Mouse (Mus musculus) G1E-ER4 (cell line): ENCODE data around the gene Exoc5. TPM values are rescaled to one million over a fixed set of nuclear protein-coding genes. Genes with fewer than 3 reads are reported as not detected.

Experiments used
- GATA1 ChIP-seq: IDR thresholded peaks from one replicate; pipeline ENCODE4 v1.8.0; 2012; ENCODE audit warnings: low read length, inconsistent platforms
- polyA plus RNA-seq: library from polyadenylated mRNA; stranded (reverse); fragments of >175 nt; gene quantifications from 2 replicates; pipeline ENCODE4 v1.2.3, GENCODE M21; 2012

The Exoc5 gene
- polyA plus RNA-seq: 6.7 and 10.3 TPM in 2 replicates

DNA sequence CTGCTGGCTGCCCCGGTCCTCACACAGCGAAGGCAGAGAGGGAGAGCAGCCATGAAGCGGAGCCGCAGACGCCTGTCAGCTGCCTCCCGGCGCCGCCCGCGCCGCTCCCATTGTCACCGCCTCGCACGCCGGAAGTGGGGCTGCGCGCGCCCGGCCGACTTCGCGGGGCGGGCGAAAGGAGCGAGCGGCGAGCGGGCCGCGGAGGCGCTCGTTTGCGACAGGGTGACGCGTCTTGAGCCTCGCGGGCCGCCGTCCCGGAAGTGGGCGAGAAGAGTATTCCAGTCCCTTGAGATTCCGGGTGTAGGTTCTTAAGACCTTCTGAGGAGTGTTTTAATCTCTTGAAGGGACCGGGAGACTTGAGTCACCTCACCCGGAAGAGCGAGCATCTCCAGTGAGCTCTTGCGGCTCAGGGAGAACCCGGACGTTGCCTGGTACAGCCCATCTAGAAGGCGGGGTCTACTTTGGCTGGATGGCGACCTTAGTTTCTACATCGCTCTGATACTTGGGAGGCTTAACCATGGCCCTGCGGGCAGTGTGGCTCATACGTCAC, at the start of gene Exoc5:
Exoc5 (minus strand) TSS at position 380 of the 550 bp plus-strand sequence.
- no peak for TF ChIP-seq GATA1

DNA sequence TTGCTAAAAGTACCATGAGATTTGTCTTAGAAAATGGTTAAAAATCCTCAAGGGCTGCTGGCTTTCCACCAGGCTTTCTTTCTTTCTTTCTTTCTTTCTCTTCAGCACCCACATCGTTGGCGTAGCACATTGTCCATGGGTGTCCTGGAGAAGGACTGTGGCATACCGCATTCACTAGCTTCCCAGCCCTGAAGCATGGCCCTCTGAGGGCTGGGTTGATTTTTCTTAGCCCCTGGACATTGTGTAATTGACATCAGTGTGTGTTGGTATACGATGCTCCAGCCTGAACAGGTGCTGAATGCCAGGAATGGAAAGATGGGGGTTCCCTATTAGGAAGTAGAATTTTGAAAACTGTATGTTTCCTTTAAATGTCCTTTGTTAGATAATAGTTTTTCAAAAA, 24.8 kb upstream of the Exoc5 start:
- no peak for TF ChIP-seq GATA1

DNA sequence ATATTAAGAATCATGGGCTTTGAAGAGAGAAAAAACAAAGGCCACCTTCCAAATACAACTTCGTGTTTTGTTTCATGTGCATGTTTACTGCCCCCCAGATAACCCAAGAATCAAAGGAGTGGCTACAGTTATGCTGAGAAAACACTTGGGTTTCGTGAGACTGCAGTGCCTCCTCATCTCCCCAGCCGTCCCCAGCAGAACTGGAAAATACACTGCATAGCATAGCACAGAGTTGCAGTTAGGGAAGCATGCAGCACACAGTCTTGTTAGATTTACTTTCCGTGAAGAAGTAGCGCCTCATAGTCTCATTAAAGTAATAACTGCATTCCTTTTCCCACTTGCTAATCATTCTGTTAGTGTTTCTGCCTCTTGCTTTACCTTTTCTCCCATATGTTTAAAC, 23.6 kb upstream of the Exoc5 start:
- no peak for TF ChIP-seq GATA1

DNA sequence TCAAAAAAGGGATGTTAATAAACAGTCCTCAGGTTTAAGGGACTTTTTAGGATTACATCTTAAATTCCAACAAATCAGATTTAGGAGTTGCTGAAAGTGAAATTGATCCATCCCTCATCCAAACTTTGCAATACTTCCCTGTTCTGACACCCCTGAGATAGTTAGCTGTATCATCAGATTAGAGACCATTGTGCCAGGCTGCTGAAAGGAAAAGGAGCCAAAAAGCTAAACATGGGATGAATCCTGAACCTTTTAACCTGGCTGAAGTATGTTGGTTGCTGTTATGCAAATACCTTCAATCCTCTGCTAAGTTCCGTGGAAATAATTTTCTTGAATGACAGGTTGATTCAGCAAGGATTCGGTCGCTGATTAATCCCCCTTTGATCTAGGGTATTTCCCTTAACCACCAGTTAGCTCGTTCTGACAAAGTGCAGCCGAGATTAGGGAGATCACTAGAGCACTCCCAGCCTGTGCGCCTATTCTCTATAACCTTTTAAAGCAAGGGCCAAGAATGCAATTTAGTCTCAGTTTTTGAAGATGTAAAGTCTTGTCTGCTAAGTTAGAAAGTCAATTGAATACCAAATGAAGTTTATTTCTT, 23.1 kb upstream of the Exoc5 start:
- TF ChIP-seq GATA1: no peak

DNA sequence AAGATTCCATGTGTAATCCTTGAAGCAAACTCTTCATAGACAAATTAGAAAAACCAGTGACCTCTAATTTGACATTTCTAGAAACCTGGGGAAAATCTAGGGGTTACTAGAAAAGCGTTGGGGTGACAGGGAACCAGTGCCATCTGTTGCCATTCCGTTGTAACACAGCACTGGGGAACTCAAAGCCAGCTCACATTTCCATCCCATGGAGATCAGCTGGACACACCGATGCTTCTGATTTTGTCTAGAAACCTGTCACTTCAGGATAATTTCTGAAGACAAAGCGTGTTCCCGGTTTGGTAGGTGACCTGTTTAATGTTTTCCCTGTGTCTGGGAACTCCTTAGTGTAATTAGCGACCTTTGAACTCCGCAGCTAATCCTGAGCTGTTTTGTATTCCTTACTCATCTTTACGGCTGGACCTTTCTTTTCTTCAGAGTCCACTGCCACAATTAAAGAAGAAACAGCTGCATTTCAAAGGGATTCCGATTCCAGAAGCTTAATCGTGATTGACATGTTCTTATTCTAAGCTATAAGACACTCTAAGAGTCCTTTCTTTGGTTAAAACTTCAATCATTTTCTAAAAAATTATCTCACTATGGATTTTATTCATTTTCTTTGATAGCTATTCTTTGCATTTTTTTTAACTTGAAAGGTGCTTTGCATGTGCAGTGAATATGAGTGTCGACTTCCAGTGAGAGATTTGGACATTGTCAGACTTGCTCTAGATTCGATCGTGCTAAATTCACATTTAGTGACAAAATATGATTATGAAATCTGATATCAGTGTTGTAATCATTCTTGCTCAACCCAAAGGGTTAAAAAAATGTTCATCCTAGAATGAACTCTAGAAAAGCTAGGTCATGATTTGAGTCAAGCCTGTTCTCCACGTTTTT, 21.9 kb upstream of the Exoc5 start:
- TF ChIP-seq GATA1: no peak

DNA sequence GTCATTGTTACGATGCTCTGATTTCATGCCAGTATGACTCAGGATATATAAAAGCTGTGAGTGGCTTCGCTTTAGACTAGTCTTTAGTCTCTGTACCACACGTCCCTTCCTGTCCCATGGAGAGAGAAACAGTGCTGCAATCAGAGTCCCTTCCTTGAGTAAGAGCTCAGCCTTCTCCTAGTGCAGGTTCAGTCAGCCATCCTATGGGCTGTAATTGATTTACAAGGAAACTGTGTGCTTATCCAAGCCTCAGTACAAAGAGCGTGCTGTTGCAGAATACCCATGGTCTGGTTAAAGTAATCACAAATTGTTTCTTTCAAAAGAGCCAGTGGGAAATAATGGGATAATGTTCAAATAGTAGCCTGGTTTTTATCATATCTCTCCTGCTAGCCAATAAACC, 20.1 kb upstream of the Exoc5 start:
- no peak for TF ChIP-seq GATA1

DNA sequence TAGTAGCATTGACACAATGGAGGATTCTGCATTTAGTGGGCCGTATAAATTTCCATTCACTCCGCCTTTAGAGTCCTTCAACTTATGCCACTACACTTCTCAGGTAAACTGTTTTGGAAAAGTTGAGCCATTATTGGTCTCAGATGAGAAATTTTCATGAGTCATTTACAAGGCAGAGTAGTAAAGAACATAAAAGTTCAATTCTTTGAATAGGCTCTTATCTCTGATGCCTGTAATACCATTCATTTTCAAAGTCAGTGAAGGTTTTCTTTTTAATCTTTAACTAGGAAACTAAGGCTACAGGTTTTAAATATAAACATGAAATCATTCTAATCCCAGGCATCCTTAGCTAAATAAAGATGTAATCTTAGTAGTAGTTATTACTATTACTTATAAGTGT, 12.4 kb upstream of the Exoc5 start:
- TF ChIP-seq GATA1: no peak

DNA sequence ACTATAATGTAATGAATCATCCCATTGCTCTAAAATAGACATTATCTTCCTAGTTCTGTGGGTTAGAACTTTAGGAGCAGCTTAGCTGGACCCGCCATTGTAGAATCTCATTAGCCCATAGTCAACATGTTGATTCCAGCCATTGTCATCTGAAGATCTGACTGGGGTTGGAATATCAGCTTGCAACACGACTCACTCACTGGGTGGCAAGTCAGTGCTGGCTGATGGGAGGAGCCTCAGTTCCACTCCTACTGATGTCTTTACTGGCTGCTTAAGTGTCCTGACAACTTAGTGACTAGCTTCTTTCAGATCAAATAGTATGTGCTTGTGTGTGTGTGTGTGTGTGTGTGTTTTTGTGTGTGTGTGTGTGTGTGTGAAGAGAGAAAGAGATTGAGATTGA, 7.9 kb upstream of the Exoc5 start:
- no peak for TF ChIP-seq GATA1

DNA sequence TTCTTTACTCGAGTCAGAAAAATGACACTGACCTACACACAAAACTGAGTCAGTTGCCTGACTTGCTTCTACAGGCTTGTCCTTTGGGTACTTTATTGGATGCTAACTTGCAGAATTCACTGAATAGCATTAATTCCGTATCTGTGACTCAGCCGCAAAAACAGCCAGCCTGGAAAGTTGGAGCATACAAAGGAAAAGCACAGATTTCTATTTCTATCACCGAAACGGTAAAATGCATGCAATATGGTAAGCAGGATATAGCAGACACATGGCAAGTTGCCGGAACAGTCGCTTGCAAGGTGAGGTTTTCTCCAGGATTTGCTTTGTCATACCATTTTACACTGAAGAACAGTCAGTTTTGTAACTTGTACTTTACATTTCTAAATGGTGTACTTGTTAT, 7.4 kb upstream of the Exoc5 start:
- no peak for TF ChIP-seq GATA1

DNA sequence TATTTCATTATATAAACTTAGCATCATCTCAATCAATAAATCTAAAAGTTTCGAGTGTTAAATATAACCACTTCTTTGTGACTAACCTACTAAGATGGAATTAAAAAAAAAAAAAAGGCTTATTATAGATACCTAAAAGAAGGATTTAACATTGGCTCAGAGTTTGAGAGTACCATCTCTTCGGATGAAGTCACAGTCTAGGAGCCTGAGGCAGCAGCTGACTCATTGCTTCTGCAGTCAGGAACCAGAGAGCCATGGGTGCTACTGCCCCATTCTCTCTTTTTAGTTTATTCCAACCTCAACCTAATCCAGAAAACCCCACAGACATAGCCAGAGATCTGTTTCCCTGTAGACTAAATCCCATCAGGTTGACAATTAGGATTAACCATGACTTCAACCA, 6.4 kb upstream of the Exoc5 start:
- TF ChIP-seq GATA1: no peak

DNA sequence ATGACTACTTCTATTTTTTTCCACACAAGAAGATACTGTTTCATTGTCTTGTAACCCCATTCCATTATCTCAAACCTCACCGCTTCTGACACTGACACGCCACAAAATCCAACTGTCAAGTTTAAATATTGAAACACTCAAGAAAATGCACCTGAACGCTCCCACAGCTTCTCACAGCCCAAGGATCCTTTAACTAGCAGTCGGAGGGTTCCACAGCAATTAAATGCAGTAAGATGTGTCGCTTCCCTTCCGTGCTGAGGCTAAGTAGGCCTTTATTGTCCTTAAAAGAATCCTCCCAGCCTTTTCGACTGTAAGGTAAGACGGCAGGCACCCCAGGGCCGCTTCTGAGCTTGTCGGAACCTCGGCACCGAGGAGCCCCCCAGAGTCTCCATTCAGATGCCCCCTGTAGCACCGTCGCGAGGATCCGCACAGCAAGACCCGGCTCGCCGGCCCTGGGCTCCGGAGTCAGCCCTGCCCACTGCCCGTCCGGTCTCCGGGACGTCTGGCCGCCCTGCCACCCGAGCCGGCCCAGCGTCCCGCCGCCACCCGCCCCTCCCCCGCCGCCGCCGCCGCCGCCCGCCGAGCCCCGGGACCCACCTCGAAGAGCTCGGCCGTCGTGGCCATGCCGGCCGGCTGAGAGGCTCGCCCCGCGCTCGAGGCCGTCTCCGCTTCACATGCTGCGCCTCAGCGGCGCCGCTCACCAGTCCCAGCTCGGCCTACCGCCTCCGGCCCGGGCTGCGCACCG, 752 bp downstream of the Exoc5 start, which contains the start of gene Ap5m1:
Ap5m1 (plus strand) TSS at position 569 of the 745 bp plus-strand sequence.
- TF ChIP-seq GATA1: no peak

DNA sequence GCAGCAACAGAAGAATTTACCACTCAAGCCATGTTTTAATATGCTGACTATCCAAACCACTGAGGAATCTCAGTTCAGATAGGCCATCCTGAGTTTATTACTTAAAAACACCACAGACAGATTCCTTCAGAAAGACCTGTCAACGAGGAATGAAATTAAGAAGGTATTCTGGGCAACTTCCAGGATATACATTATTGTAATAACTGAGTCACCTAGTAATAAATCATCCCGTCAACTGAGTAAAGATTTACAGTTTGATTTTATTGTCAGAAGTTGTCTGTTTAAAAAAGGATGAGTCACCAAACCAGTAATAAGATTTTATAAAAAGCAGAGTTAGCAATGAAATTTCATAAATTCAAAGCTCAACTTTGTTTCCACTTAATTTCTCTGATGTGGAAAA, 2.6 kb downstream of the Exoc5 start:
- no peak for TF ChIP-seq GATA1

DNA sequence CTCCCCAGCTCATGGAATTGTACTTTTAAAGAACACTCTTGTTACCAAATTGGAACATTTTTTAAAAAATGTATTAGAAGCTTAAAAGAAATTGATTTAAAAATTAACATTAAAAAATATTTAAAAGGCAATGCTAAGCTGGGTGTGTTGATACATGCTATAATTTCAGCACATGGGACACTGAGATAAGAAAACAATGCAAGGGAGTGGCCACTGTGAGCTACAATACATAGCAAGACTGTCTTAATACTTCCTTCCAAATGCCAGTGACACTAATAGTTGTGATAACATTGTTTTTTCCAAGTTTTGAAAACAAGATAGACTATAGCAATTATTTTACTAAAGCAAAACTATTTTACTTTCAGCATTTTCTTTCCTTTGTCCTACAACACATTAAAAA, 17.0 kb downstream of the Exoc5 start:
- TF ChIP-seq GATA1: no peak

DNA sequence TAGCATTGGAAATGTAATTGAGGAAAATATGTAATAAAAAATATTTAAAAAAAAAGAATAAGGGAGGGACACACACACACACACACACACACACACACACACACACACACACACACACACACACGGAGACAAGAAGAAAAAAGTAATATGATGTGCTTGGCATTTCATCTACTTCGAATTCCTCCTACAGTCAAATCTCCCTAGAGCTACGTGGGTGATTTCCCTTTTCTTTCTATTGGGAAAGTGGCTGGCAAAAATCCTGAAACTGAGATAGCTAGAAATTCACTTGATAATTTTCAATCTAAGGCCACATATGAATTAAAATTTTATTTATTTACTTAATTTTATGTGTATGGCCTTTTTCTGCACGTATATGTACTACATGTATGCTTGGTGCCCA, 20.8 kb downstream of the Exoc5 start:
- no peak for TF ChIP-seq GATA1

DNA sequence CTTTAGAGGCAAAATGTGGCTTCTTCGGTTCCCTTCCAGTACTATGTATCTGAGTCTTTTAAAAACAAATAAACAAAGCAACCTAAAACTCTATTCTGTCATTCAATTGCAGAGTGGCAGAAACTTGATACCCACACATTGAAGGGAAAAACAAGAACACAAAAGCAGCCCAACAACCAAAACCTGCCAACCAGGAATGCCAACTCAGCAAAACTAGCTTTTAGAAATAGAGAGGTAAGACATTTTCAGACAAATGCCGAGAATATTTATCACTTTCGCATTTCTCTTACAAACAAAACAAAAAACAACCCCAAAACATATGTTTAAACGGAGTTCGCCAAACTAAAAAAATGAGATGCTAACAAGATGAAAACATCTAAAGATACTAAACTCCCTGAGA, 37.5 kb downstream of the Exoc5 start:
- no peak for TF ChIP-seq GATA1

DNA sequence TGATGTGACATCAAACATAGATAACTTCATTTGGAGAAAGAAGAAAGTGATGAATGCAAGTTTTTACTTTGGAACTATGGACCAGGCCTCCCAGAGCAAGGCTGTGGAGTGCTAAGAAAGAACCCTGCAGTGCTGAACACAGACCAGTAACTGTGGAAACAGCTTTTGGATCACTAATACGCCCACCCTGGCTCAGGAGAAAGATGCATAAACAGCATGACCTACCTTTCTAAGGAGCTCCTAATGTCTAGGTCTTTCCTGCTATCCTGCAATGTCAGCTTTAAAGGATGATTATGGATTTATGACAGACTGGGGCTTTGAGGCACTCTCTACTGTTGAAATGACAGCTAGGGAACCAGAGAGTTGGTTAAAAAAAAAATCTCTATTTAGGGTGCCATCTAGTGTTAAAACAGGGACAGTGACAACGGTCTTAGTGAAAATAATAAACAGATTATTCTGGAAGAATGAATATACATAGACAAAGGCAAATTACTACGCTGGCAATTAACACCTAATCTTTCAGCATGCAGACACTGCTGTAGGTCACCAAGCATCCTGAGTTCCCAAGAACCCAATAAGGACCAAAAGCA, 38.6 kb downstream of the Exoc5 start:
- no peak for TF ChIP-seq GATA1
